Mouse (Mus musculus) liver, postnatal 0 days (tissue): ENCODE measurements at regions not wholly inside any gene's neighbourhood (a gene's known extent, or its start where the extent isn't known, plus 50 kb on each side); places are given as distances from the start of the nearest gene placed in this dataset.

Source experiments
- CTCF ChIP-seq: sonication (generic); IDR thresholded peaks from 2 replicates; pipeline ENCODE4 v1.5.1; 2016; ENCODE audit warnings: antibody characterized with exemption, low read depth
- EP300 ChIP-seq: IDR thresholded peaks from 2 replicates; pipeline ENCODE4 v1.6.1; 2016; ENCODE audit warnings: antibody characterized with exemption, low read depth, mild to moderate bottlenecking

- TF ChIP-seq CTCF (no peak), EP300 (no peak)
Measured at GRCm38 (mm10) chr1:81811591-81811990, 421.3 kb upstream of the Gm9747 start.
